Mouse (Mus musculus): Measurements from ENCODE around the gene Olfr536.
"Not testable (repeated sequence)": the region's sequence is repeated elsewhere in the genome, so short reads cannot be mapped to it uniquely, and the experiment has no call there.

Gene Olfr536

DNA sequence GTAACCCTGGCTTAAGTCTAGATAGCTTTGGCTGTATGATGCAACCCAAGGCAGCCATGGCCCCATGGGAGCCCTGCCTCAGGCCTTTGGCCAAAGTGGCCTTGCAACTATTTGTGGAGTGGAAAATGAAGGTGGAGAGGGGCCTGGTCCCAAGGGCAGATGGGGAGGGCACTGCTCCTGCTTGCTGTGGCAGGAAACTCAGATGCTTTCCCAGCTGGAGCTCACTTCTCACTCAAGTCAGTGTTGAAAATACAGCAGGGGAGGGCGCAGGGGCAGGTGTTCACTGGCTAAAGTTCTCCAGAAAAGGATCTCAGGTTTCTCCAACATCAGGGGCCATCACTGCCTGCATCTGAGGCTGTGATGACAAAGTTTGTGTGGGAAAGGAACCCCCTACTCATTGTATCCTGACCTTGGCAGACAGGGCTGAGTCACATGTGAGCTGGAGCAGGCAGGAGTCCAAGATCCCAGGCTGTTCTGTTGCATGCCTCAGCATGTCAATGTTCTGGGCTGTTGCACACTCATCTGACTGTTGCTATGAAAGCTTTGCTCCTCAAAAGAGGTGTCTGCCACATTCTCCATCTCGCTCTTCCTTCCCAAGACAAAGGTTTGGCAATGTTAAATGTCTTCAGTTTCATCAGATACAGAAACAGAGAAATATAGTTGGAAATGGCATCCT, at the start of gene Olfr536:
Gene Olfr536, minus strand, starts transcription at position 51 of the 676 bp plus-strand sequence.
- DNase-seq (ENCODE audit: low spot score in 2 of 2) = not testable (repeated sequence)

DNA sequence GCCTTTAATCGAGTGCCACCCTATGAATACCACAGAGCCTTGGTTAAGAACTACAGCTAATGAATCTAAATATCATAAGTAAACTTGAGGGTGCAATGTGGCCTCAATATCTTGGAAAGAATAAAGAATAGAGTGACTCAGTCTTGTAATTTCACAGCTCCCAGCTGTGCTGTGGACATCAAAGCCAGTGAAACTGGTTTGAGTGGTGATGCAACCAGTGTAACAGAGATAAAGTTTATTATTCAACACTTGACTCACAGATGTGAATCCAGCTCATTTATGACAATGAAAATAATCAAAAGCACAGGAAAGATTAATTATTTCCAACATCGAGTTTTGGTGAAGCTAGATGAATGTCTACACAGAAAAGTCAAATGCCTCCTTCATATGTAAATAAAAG, 32.5 kb upstream of the Olfr536 start:
- no peak for DNase-seq (ENCODE audit: low spot score in 2 of 2)

- no peak for DNase-seq (ENCODE audit: low spot score in 2 of 2)
These were observed 12.5 kb downstream of the Olfr536 start for GRCm38 (mm10) chr7:140494702-140495101.

DNA sequence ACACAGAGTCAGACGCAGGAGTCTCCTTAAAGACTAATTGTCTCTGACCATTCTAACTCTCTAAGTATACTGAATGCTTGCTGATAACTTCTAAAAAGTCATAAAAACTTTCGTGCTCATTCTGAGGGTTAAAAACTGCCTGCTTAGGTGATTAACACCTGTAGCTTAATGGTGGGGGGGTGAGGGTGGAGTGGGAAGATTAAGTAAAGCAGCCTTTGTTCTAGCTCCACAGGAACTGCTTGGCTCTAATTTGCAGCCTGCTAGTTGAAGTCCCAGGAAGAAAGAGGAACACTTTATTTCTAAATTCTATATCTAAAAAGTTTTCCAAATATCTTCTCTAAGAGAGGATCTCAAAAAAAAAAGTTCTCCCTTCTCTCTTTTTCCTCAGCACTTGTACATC, 13.0 kb downstream of the Olfr536 start:
- DNase-seq (ENCODE audit: low spot score in 2 of 2) = no peak

DNA sequence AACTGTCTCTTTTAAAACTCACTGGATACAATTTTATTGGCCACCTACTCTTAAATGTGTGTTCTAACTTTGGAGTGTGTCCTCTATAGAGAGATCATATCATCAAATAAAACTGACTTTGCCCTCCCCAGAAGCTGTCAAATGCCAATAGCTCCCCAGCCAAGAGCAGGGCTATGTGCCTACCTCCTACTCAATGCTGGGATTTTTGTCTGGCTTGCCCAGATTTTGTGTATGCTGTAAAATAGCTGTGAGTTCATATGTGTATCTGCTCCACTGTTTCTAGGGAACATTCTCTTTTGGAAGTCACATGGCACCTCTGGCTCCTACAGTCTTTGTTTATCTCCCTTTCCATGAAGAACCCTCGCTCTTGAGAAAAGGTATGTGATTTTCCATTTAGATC, 18.2 kb downstream of the Olfr536 start:
- no peak for DNase-seq (ENCODE audit: low spot score in 2 of 2)

DNA sequence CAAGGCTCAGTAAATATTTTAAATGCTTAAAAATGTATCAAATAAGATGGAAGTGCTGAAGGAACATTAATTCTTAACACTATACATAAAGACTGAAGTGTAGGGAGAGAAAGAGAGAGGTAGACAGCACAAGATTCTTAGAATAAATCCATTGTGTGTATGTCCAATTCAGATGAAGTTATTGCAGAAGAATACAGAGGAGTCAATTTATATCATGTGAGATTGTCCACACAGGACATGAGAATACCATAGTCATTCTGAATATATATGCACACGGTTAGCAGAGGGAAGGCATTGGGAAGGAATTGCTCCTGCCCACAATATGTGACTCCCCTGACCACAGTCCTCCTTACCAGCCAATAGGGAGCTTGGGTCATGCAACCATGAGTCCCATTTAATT, 23.3 kb downstream of the Olfr536 start, which contains the start of gene Olfr535:
Gene Olfr535, plus strand, starts transcription at position 301 of the 400 bp plus-strand sequence.
- DNase-seq (ENCODE audit: low spot score in 2 of 2) = no peak

- peak; percentile 29 to 62 for DNase-seq (ENCODE audit: low spot score in 2 of 2)
These were observed 28.5 kb downstream of the Olfr536 start for GRCm38 (mm10) chr7:140478733-140479132.

DNA sequence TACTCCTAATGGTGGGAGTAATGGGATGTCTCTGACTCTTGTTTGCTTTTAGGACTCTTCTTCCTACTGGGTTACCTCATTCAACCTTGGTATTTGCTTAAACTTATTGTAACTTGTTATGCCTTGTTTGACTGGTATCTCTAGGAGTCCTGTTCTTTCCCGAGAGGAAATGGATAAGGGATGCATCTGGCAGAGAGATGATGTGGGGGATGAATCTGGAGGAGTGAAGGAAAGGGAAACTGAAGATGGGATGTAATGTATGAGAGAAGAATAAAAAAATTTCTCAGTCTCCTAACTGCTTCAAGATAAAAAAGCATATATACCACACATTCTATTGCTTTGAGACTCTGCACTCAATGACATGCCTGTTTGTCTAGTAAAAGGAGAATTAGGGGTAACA, 29.3 kb downstream of the Olfr536 start:
- peak in 1 of 2 experiments; percentile 27 for DNase-seq (ENCODE audit: low spot score in 2 of 2)

DNA sequence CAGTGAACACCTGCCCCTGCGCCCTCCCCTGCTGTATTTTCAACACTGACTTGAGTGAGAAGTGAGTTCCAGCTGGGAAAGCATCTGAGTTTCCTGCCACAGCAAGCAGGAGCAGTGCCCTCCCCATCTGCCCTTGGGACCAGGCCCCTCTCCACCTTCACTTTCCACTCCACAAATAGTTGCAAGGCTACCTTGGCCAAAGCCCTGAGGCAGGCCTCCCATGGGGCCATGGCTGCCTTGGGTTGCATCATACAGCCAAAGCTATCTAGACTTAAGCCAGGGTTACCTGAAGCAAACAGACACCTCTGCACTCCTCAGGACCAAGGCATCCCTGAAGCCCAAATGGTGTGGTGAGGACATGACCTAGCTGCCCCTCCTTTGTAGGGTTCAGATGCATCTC, 44.1 kb downstream of the Olfr536 start, which contains the start of gene Olfr533:
Gene Olfr533, plus strand, starts transcription at position 301 of the 400 bp plus-strand sequence.
- DNase-seq (ENCODE audit: low spot score in 2 of 2) = not testable (repeated sequence)

Data from right cerebral cortex, postnatal 36 days (tissue).